Mouse (Mus musculus) bone marrow, adult 2 months (tissue): Measurements from ENCODE around the gene Donson.

Source experiments
- CTCF ChIP-seq: fragments of 200-500 bp; IDR thresholded peaks from 2 replicates; pipeline ENCODE4 v1.5.1; 2011; ENCODE audit warnings: low read length, control low read depth; ENCODE audit not compliant: control insufficient read depth, insufficient read depth
- POLR2A ChIP-seq: fragments of 200-500 bp; IDR thresholded peaks from 2 replicates; pipeline ENCODE4 v1.6.1; 2011; ENCODE audit warnings: low read depth, mild to moderate bottlenecking, control low read depth, low read length, borderline replicate concordance; ENCODE audit not compliant: control insufficient read depth

- TF ChIP-seq CTCF (no peak), POLR2A (no peak)
Measured at GRCm38 (mm10) chr16:91659798-91660197, 28.8 kb downstream of the Donson start.
